ENCODE assay signal across 13 mouse cellular contexts in the genomic region with DNA sequence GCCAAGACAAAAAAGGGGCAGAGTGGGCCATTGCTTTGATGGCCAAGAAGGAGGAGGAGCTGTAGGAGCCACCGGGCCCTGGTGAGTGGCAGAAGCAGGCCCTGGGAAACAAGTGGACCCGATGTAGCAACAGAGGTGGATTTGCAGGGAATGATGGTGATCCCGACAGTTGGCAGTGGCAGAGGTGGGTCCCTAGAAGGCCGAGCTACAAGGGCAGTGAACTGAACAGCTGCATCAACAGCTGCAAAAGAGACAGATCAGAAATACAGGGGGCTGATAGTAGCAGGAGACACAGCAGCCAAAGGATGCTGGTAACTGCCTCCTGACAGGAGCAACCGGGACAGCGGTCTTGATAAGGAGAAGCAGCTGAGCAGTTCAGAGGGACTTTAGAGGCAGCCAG.
"Had no signal": no experiment of that assay in that cellular context is flagged by ENCODE, and none has a peak within 500 bp of the region (broad histone marks: within the 10 kb centered on the region; RNA-seq: fewer than 3 reads in every experiment).

No protein-coding gene starts in this region.

- ATAC-seq: intestine, postnatal 0 days; liver, postnatal 0 days had no signal

- H3K27ac ChIP-seq: liver, embryonic 13.5 days; lung, embryonic 15.5 days; macrophage; neural tube, embryonic 12.5 days had no signal

- H3K9me3 ChIP-seq: lung, embryonic 15.5 days; neural tube, embryonic 12.5 days had no signal

- H3K4me2 ChIP-seq: liver, embryonic 13.5 days; lung, embryonic 15.5 days; neural tube, embryonic 12.5 days had no signal

- H3K4me3 ChIP-seq: liver, embryonic 13.5 days; lung, embryonic 15.5 days; neural tube, embryonic 12.5 days had no signal

- H3K36me3 ChIP-seq: liver, embryonic 13.5 days; lung, embryonic 15.5 days; neural tube, embryonic 12.5 days had no signal

- H3K27me3 ChIP-seq: liver, embryonic 13.5 days; lung, embryonic 15.5 days; neural tube, embryonic 12.5 days had no signal

- H3K9ac ChIP-seq: liver, embryonic 13.5 days; liver, postnatal 0 days; lung, embryonic 15.5 days; neural tube, embryonic 12.5 days had no signal

- H3K4me1 ChIP-seq: liver, embryonic 13.5 days; lung, embryonic 15.5 days; neural tube, embryonic 12.5 days had no signal

- DNase-seq: kidney, adult 8-10 months; kidney, postnatal 25 days; liver; liver, embryonic 13.5 days; liver, postnatal 0 days; lung, postnatal 14 days; midbrain, embryonic 14.5 days; right cerebral cortex, postnatal 25 days; thymus, postnatal 36 days had no signal
